In genomic region chr3:145653191-145653940, GRCm38 (mm10) we compare ENCODE assay signal across 9 mouse cellular contexts. TPM values are rescaled to one million over a fixed set of nuclear protein-coding genes. Genes with fewer than 3 reads are reported as not detected.
DNase-seq lines count a peak whose midpoint lies in the region; ATAC-seq and TF ChIP-seq lines count a peak whose summit lies in the region.
"Had no signal": no experiment of that assay in that cellular context is flagged by ENCODE, and none has a peak within 500 bp of the region (broad histone marks: within the 10 kb centered on the region; RNA-seq: fewer than 3 reads in every experiment).

No protein-coding gene starts in this region.

- 0 out of 2 replicates have a peak, but pooled peaks cover 2% of the 10 kb centered on the region for H3K27me3 ChIP-seq in hindbrain, postnatal 0 days (ENCODE audit: insufficient read depth, low read length)
- no peaks in the 10 kb centered on the region for H3K27me3 ChIP-seq in limb, embryonic 15.5 days
- H3K27me3 ChIP-seq in midbrain, embryonic 15.5 days (replicated peaks), result peaks cover 23% of the 10 kb centered on the region

- DNase-seq in layer of hippocampus, adult 11-12 months (ENCODE audit: low spot score), result peak; percentile 22
- DNase-seq in layer of hippocampus, adult 9-10 months (ENCODE audit: low spot score), result no peak
- peak; percentile 6 for DNase-seq in c-Kit-positive CD71-positive TER-119-negative erythroid progenitor cells, embryonic 14.5 days (ENCODE audit: low read depth)
- peak; percentile 84 for DNase-seq in gastrocnemius, postnatal 14 days
- DNase-seq in hindbrain, postnatal 0 days (ENCODE audit: low spot score), result peak; percentile 68
- peak; percentile 80 for DNase-seq in testis, postnatal 10 days (ENCODE audit: low spot score)

- ATAC-seq in hindbrain, postnatal 0 days, result peak; percentile 46
- ATAC-seq in limb, embryonic 15.5 days (ENCODE audit: insufficient number of reproducible peaks, low FRiP score, low TSS enrichment, low read depth), result peak; percentile 40
- ATAC-seq in midbrain, embryonic 15.5 days (replicated peaks), result peak; percentile 21; the same call in 1 of the 2 replicates

- WGBS in hindbrain, postnatal 0 days, result 2% methylated on average over 53 of the region's 53 CpGs
- under 1% methylated on average over 53 of the region's 53 CpGs for WGBS in limb, embryonic 15.5 days
- WGBS in midbrain, embryonic 15.5 days, result under 1% methylated on average over 53 of the region's 53 CpGs

- intact Hi-C loops in gastrocnemius, postnatal 14 days (cut with DNase I; ENCODE audit: low total_unique reads), result no loop called here

- no peak for TF ChIP-seq CTCF in hindbrain, postnatal 0 days (IDR thresholded peaks at IDR 0.05; ENCODE audit: low read depth)

- peak overlapping the region; percentile 78 for H3K4me2 ChIP-seq in hindbrain, postnatal 0 days (ENCODE audit: low read depth, low read length)
- H3K4me2 ChIP-seq in limb, embryonic 15.5 days, result peak overlapping the region; percentile 85
- peak overlapping the region; percentile 84 for H3K4me2 ChIP-seq in midbrain, embryonic 15.5 days

- H3K4me3 ChIP-seq in hindbrain, postnatal 0 days (ENCODE audit: low read length), result peak overlapping the region; percentile 43
- H3K4me3 ChIP-seq in limb, embryonic 15.5 days, result peak overlapping the region; percentile 62
- peak overlapping the region; percentile 38 for H3K4me3 ChIP-seq in midbrain, embryonic 15.5 days

- H3K27ac ChIP-seq in hindbrain, postnatal 0 days, result no peak overlapping the region
- H3K27ac ChIP-seq in limb, embryonic 15.5 days, result peak overlapping the region; percentile 94
- no peak overlapping the region for H3K27ac ChIP-seq in midbrain, embryonic 15.5 days

- no peaks in the 10 kb centered on the region for H3K36me3 ChIP-seq in hindbrain, postnatal 0 days (ENCODE audit: insufficient read depth, low read length)
- H3K36me3 ChIP-seq in limb, embryonic 15.5 days, result no peaks in the 10 kb centered on the region; the same call in 1 of the 2 replicates
- H3K36me3 ChIP-seq in midbrain, embryonic 15.5 days (replicated peaks), result no peaks in the 10 kb centered on the region

- H3K9ac ChIP-seq in hindbrain, postnatal 0 days (replicated peaks; ENCODE audit: low read length), result peak overlapping the region; percentile 47; the same call in 1 of the 2 replicates
- H3K9ac ChIP-seq in limb, embryonic 15.5 days, result peak overlapping the region; percentile 52
- H3K9ac ChIP-seq in midbrain, embryonic 15.5 days, result peak overlapping the region; percentile 37

- peaks cover 26% of the 10 kb centered on the region for H3K4me1 ChIP-seq in hindbrain, postnatal 0 days (ENCODE audit: insufficient read depth, low read length)
- H3K4me1 ChIP-seq in limb, embryonic 15.5 days, result peaks cover 39% of the 10 kb centered on the region
- H3K4me1 ChIP-seq in midbrain, embryonic 15.5 days, result peaks cover 51% of the 10 kb centered on the region

- no peaks in the 10 kb centered on the region for H3K9me3 ChIP-seq in hindbrain, postnatal 0 days (ENCODE audit: low read length)
- no peaks in the 10 kb centered on the region for H3K9me3 ChIP-seq in limb, embryonic 15.5 days
- no peaks in the 10 kb centered on the region for H3K9me3 ChIP-seq in midbrain, embryonic 15.5 days

RNA-seq across cellular contexts. Expression of gene Ccn1, which starts 3.6 kb away (rescaled TPM):
- 10 to 100 TPM; 20.4 to 28.2 TPM for total RNA-seq in gastrocnemius, postnatal 14 days (2021)
- 2.9 and 8.2 TPM in 2 replicates for total RNA-seq in hindbrain, postnatal 0 days (2014; rRNA removed)
- 9.7 and 10.1 TPM in 2 replicates for polyA plus RNA-seq in hindbrain, postnatal 0 days (2015; fragmentation: Nextera tagmentation; extraction: Ambion mirVana)
- 92.0 and 104 TPM in 2 replicates for polyA plus RNA-seq in limb, embryonic 15.5 days (2015; fragmentation: Nextera tagmentation; extraction: Ambion mirVana)
- polyA plus RNA-seq in midbrain, embryonic 15.5 days (2015; fragmentation: Nextera tagmentation; extraction: Ambion mirVana), result 8.3 and 9.1 TPM in 2 replicates
- total RNA-seq: MEL had no signal
